Comparison of ENCODE assay signal across 7 mouse cellular contexts in the genomic region with DNA sequence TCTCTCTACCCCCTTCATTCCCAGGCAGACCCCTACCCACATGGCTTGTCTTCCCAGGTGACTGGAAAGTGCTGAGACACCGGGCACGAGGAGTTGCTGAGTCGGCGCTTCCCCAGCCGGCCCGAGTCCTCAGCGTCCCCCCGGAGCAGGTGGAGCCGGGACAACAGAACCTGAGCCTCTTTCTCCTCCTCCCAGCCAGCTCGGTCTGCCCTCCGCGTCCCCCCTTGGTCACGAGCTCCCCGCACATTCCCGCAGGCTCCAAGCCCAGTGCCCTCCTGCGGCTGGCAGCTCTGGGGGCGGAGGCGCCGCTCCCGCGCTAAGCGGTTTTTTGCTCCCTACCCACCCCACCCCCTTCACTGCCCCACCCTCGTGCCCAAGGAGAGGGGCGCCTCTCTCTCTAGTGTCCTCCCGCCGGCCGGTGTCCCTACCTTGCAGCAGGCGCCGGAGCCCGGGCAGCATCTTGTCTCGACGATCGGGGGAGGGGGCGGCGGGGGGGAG. TPM values are rescaled to one million over a fixed set of nuclear protein-coding genes. Genes with fewer than 3 reads are reported as not detected.
DNase-seq lines count a peak whose midpoint lies in the region; ATAC-seq and TF ChIP-seq lines count a peak whose summit lies in the region.

A gene (minus strand): TSS at position 477 of the 498 bp plus-strand sequence.

- no peaks in the 10 kb centered on the region for H3K36me3 ChIP-seq in lung, embryonic 16.5 days (ENCODE audit: control insufficient read depth, insufficient read depth, low read length)
- H3K36me3 ChIP-seq in embryonic facial prominence, embryonic 14.5 days (ENCODE audit: control insufficient read depth, insufficient read depth, low read length): no peaks in the 10 kb centered on the region
- no peaks in the 10 kb centered on the region for H3K36me3 ChIP-seq in hindbrain, postnatal 0 days (ENCODE audit: insufficient read depth, low read length)
- no peaks in the 10 kb centered on the region for H3K36me3 ChIP-seq in liver, embryonic 16.5 days (ENCODE audit: control insufficient read depth, insufficient read depth)

- peak within 1 kb of the TSS; percentile 62 for H3K4me3 ChIP-seq in lung, embryonic 16.5 days (ENCODE audit: low read length)
- peak within 1 kb of the TSS; percentile 61 for H3K4me3 ChIP-seq in embryonic facial prominence, embryonic 14.5 days (ENCODE audit: low read depth, low read length)
- peak within 1 kb of the TSS; percentile 65 for H3K4me3 ChIP-seq in hindbrain, postnatal 0 days (ENCODE audit: low read length)
- peak within 1 kb of the TSS; percentile 53 for H3K4me3 ChIP-seq in liver, embryonic 16.5 days (ENCODE audit: low read depth, low read length)

- 1% methylated on average over 35 of the region's 35 CpGs for WGBS in lung, embryonic 16.5 days
- WGBS in embryonic facial prominence, embryonic 14.5 days: under 1% methylated on average over 18 of the region's 35 CpGs
- 2% methylated on average over 33 of the region's 35 CpGs for whole genome bisulfite sequencing in hindbrain, postnatal 0 days
- 1% methylated on average over 33 of the region's 35 CpGs for WGBS in liver, embryonic 16.5 days (ENCODE audit: insufficient replicate concordance)

- ATAC-seq in lung, embryonic 16.5 days (ENCODE audit: low read depth): no peak
- ATAC-seq in embryonic facial prominence, embryonic 14.5 days (ENCODE audit: low read depth): no peak
- ATAC-seq in hindbrain, postnatal 0 days: peak; percentile 7; the same call in 1 of the 2 replicates
- ATAC-seq in liver, embryonic 16.5 days (ENCODE audit: low read depth): no peak
- ATAC-seq in granulocyte monocyte progenitor cell, adult 5-6 weeks (replicated peaks; ENCODE audit: poor library complexity, severe bottlenecking): no peak

- H3K27ac ChIP-seq in lung, embryonic 16.5 days (ENCODE audit: low read length): no peak within 1 kb of the TSS
- H3K27ac ChIP-seq in embryonic facial prominence, embryonic 14.5 days (replicated peaks; ENCODE audit: low read depth, low read length): no peak within 1 kb of the TSS
- 0 out of 2 replicates have a peak within 1 kb of the TSS, but pooled peaks have one; percentile 32 for H3K27ac ChIP-seq in hindbrain, postnatal 0 days
- H3K27ac ChIP-seq in liver, embryonic 16.5 days (ENCODE audit: low read length): no peak within 1 kb of the TSS

- H3K27me3 ChIP-seq in lung, embryonic 16.5 days (ENCODE audit: control insufficient read depth, insufficient read depth, low read depth, low read length): peaks cover 77% of the 10 kb centered on the region
- peaks cover 79% of the 10 kb centered on the region for H3K27me3 ChIP-seq in embryonic facial prominence, embryonic 14.5 days (replicated peaks; ENCODE audit: control insufficient read depth, insufficient read depth, low read length)
- peaks cover 30% of the 10 kb centered on the region; the same call in 1 of the 2 replicates for H3K27me3 ChIP-seq in hindbrain, postnatal 0 days (ENCODE audit: insufficient read depth, low read length)
- H3K27me3 ChIP-seq in liver, embryonic 16.5 days (ENCODE audit: control insufficient read depth, insufficient read depth, low read depth, low read length): peaks cover 97% of the 10 kb centered on the region

- no peak for TF ChIP-seq CTCF in hindbrain, postnatal 0 days (IDR thresholded peaks at IDR 0.05; ENCODE audit: low read depth)

- H3K4me1 ChIP-seq in lung, embryonic 16.5 days (replicated peaks; ENCODE audit: control insufficient read depth, insufficient read depth, low read length): peaks cover 40% of the 10 kb centered on the region
- peaks cover 17% of the 10 kb centered on the region for H3K4me1 ChIP-seq in embryonic facial prominence, embryonic 14.5 days (ENCODE audit: control insufficient read depth, insufficient read depth, low read length)
- H3K4me1 ChIP-seq in hindbrain, postnatal 0 days (ENCODE audit: insufficient read depth, low read length): no peaks in the 10 kb centered on the region; the same call in none of the 2 replicates
- peaks cover 31% of the 10 kb centered on the region for H3K4me1 ChIP-seq in liver, embryonic 16.5 days (ENCODE audit: control insufficient read depth, low read depth, low read length)

- no peaks in the 10 kb centered on the region for H3K9me3 ChIP-seq in lung, embryonic 16.5 days (ENCODE audit: control insufficient read depth, low read length)
- no peaks in the 10 kb centered on the region for H3K9me3 ChIP-seq in embryonic facial prominence, embryonic 14.5 days (ENCODE audit: control insufficient read depth, low read length)
- H3K9me3 ChIP-seq in hindbrain, postnatal 0 days (ENCODE audit: low read length): no peaks in the 10 kb centered on the region
- H3K9me3 ChIP-seq in liver, embryonic 16.5 days (replicated peaks; ENCODE audit: control insufficient read depth, low read length): no peaks in the 10 kb centered on the region

- no peak for DNase-seq in lung, postnatal 25 days (ENCODE audit: low spot score)
- DNase-seq in embryonic facial prominence, embryonic 14.5 days (ENCODE audit: low spot score): no peak
- DNase-seq in hindbrain, postnatal 0 days (ENCODE audit: low spot score): no peak
- no peak for DNase-seq in Muller cell, postnatal 12 days (ENCODE audit: inconsistent ontology term)

- H3K9ac ChIP-seq in lung, embryonic 16.5 days (ENCODE audit: low read length): peak within 1 kb of the TSS; percentile 52
- H3K9ac ChIP-seq in embryonic facial prominence, embryonic 14.5 days (ENCODE audit: low read depth, low read length): peak within 1 kb of the TSS; percentile 53
- H3K9ac ChIP-seq in hindbrain, postnatal 0 days (replicated peaks; ENCODE audit: low read length): peak within 1 kb of the TSS; percentile 49
- H3K9ac ChIP-seq in liver, embryonic 16.5 days (ENCODE audit: low read depth, low read length): no peak within 1 kb of the TSS; the same call in 1 of the 2 replicates

- H3K4me2 ChIP-seq in lung, embryonic 16.5 days (ENCODE audit: low read depth, low read length): peak within 1 kb of the TSS; percentile 96
- peak within 1 kb of the TSS; percentile 93 for H3K4me2 ChIP-seq in embryonic facial prominence, embryonic 14.5 days (ENCODE audit: low read depth, low read length)
- H3K4me2 ChIP-seq in hindbrain, postnatal 0 days (ENCODE audit: low read depth, low read length): peak within 1 kb of the TSS; percentile 97
- H3K4me2 ChIP-seq in liver, embryonic 16.5 days (ENCODE audit: low read depth, low read length): peak within 1 kb of the TSS; percentile 66

RNA-seq across cellular contexts. Expression of the gene that starts here (rescaled TPM):
- 0.16 and 0.31 TPM in 2 replicates for polyA plus RNA-seq in lung, embryonic 16.5 days (2015; fragmentation: Nextera tagmentation; extraction: Ambion mirVana)
- polyA plus RNA-seq in embryonic facial prominence, embryonic 14.5 days (2014; fragmentation: Nextera tagmentation; extraction: Ambion mirVana): 2.5 and 3.4 TPM in 2 replicates
- 10.1 and 12.2 TPM in 2 replicates for total RNA-seq in hindbrain, postnatal 0 days (2014; rRNA removed)
- polyA plus RNA-seq in hindbrain, postnatal 0 days (2015; fragmentation: Nextera tagmentation; extraction: Ambion mirVana): 4.2 and 4.3 TPM in 2 replicates
- polyA plus RNA-seq in liver, embryonic 16.5 days (2015; fragmentation: Nextera tagmentation; extraction: Ambion mirVana): not detected in 2 replicates
- total RNA-seq in granulocyte monocyte progenitor cell, adult 5-6 weeks (2014; fragmentation: Nextera tagmentation): not detected in 2 replicates
- not detected in 2 replicates for total RNA-seq in granulocyte monocyte progenitor cell, adult 5-6 weeks (2017)

Comparison
In these comparisons a context has a peak if more than half of its experiments do, and no peak if none do; other contexts are left out.
1. RNA of the gene that starts here (total RNA-seq): 10.1 to 12.2 TPM in hindbrain, postnatal 0 days; not detected in granulocyte monocyte progenitor cell, adult 5-6 weeks; every median in the first group is over 10 times any median in the second.
2. Peak in every context shown above with its lines, with median percentiles within 50 percentile points of each other: H3K4me2 ChIP-seq and H3K4me3 ChIP-seq.